ENCODE assay signal across 18 mouse cellular contexts in the genomic region with DNA sequence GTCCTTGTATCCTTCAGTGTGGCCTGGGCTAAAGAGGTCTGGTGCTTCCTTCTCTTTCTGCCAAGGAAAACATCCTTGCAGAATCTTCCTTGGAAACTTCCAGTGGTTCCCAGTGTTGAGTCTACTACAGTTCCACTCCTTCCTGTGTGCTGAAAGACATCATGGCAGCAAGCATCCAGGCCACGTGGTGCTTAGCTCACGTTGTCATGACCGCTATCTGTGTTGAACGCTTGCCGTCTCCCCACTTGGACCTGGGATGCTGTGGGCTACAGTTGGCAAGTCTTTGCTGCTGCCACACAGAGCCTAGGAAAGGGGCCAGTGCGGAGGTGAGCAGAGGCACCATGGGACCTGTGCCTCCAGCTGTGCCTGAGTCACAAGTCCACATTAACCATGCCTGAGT.
A peak's percentile ranks its signal among the peaks of the same experiment; 100 is the strongest.
DNase-seq lines count a peak whose midpoint lies in the region; ATAC-seq and TF ChIP-seq lines count a peak whose summit lies in the region.
"Had no signal": no experiment of that assay in that cellular context is flagged by ENCODE, and none has a peak within 500 bp of the region (broad histone marks: within the 10 kb centered on the region; RNA-seq: fewer than 3 reads in every experiment).

No protein-coding gene starts in this region.

- H3K9ac ChIP-seq in limb, embryonic 12.5 days (replicated peaks): no peak overlapping the region
- H3K9ac ChIP-seq in forebrain, embryonic 14.5 days (ENCODE audit: low read length): no peak overlapping the region
- H3K9ac ChIP-seq: embryonic facial prominence, embryonic 12.5 days; forebrain, embryonic 13.5 days had no signal

- no peak for DNase-seq in limb, embryonic 10.5 days (ENCODE audit: low spot score)
- no peak for DNase-seq in thymus, adult 18-20 months
- no peak for DNase-seq in forebrain, embryonic 14.5 days (ENCODE audit: low spot score)
- DNase-seq: adrenal gland, postnatal 10 days; adrenal gland, postnatal 25 days; B cell, adult 2 months; cerebellum, adult 11-12 months; cerebellum, adult 2 months; cerebellum, adult 9-10 months; cerebellum, postnatal 10 days; cerebellum, postnatal 25 days had no signal

- 0 out of 2 replicates have a peak, but pooled peaks cover 4% of the 10 kb centered on the region for H3K27me3 ChIP-seq in limb, embryonic 12.5 days
- no peaks in the 10 kb centered on the region for H3K27me3 ChIP-seq in limb, embryonic 10.5 days (ENCODE audit: low read depth, poor library complexity, severe bottlenecking)
- H3K27me3 ChIP-seq in C2C12 (ENCODE audit: control insufficient read depth, insufficient read depth, insufficient read length): no peaks in the 10 kb centered on the region
- H3K27me3 ChIP-seq in myocyte (ENCODE audit: control insufficient read depth, insufficient read depth, insufficient read length): no peaks in the 10 kb centered on the region
- H3K27me3 ChIP-seq in forebrain, embryonic 14.5 days (replicated peaks; ENCODE audit: control insufficient read depth, insufficient read depth, low read length): no peaks in the 10 kb centered on the region
- H3K27me3 ChIP-seq: embryonic facial prominence, embryonic 12.5 days; forebrain, embryonic 13.5 days had no signal

- no peak overlapping the region for H3K27ac ChIP-seq in limb, embryonic 12.5 days
- H3K27ac ChIP-seq in limb, embryonic 10.5 days: no peak overlapping the region
- no peak overlapping the region for H3K27ac ChIP-seq in forebrain, embryonic 14.5 days (ENCODE audit: low read depth, low read length)
- H3K27ac ChIP-seq: embryonic facial prominence, embryonic 10.5 days; embryonic facial prominence, embryonic 12.5 days; forebrain, embryonic 13.5 days had no signal

- TF ChIP-seq POLR2A in myocyte (IDR thresholded peaks at IDR 0.05; ENCODE audit: insufficient read length, low read depth): no peak

- no peak overlapping the region for H3K4me3 ChIP-seq in limb, embryonic 12.5 days (replicated peaks)
- H3K4me3 ChIP-seq in limb, embryonic 10.5 days: no peak overlapping the region
- no peak overlapping the region for H3K4me3 ChIP-seq in C2C12 (ENCODE audit: insufficient read depth, poor library complexity, severe bottlenecking)
- no peak overlapping the region for H3K4me3 ChIP-seq in myocyte
- H3K4me3 ChIP-seq in forebrain, embryonic 14.5 days (ENCODE audit: low read depth, low read length): no peak overlapping the region
- H3K4me3 ChIP-seq: embryonic facial prominence, embryonic 10.5 days; embryonic facial prominence, embryonic 12.5 days; forebrain, embryonic 13.5 days had no signal

- 89% methylated on average over 6 of the region's 6 CpGs for WGBS in limb, embryonic 12.5 days
- WGBS in limb, embryonic 10.5 days: 93% methylated on average over 6 of the region's 6 CpGs
- WGBS in forebrain, embryonic 14.5 days: 90% methylated on average over 6 of the region's 6 CpGs

- H3K4me1 ChIP-seq in limb, embryonic 12.5 days (replicated peaks): no peaks in the 10 kb centered on the region
- no peaks in the 10 kb centered on the region for H3K4me1 ChIP-seq in limb, embryonic 10.5 days
- H3K4me1 ChIP-seq in forebrain, embryonic 14.5 days (ENCODE audit: control insufficient read depth, insufficient read depth, low read length): no peaks in the 10 kb centered on the region
- H3K4me1 ChIP-seq: embryonic facial prominence, embryonic 12.5 days; forebrain, embryonic 13.5 days had no signal

- no peak overlapping the region for H3K4me2 ChIP-seq in limb, embryonic 12.5 days
- no peak overlapping the region for H3K4me2 ChIP-seq in myocyte (ENCODE audit: low read depth)
- H3K4me2 ChIP-seq in forebrain, embryonic 14.5 days (ENCODE audit: low read length): no peak overlapping the region
- H3K4me2 ChIP-seq: embryonic facial prominence, embryonic 12.5 days; forebrain, embryonic 13.5 days had no signal

- H3K79me2 ChIP-seq in C2C12 (ENCODE audit: control insufficient read depth, insufficient read depth) (no peaks in the 10 kb centered on the region), myocyte (ENCODE audit: control insufficient read depth, insufficient read depth) (no peaks in the 10 kb centered on the region)

- no peak for TF ChIP-seq CTCF in C2C12 (IDR thresholded peaks at IDR 0.05; ENCODE audit: control insufficient read depth, insufficient read depth, insufficient read length)

- H3ac ChIP-seq in C2C12 (ENCODE audit: control insufficient read depth, insufficient read length, low read depth) (no peak overlapping the region), myocyte (ENCODE audit: control insufficient read depth, insufficient read length) (no peak overlapping the region)

- no peaks in the 10 kb centered on the region for H3K9me3 ChIP-seq in limb, embryonic 12.5 days
- no peaks in the 10 kb centered on the region for H3K9me3 ChIP-seq in limb, embryonic 10.5 days (replicated peaks)
- no peaks in the 10 kb centered on the region for H3K9me3 ChIP-seq in forebrain, embryonic 14.5 days (replicated peaks; ENCODE audit: control insufficient read depth, low read length)
- H3K9me3 ChIP-seq: embryonic facial prominence, embryonic 10.5 days; embryonic facial prominence, embryonic 12.5 days; forebrain, embryonic 13.5 days had no signal

- no peaks in the 10 kb centered on the region for H3K36me3 ChIP-seq in limb, embryonic 12.5 days
- no peaks in the 10 kb centered on the region for H3K36me3 ChIP-seq in limb, embryonic 10.5 days
- H3K36me3 ChIP-seq in C2C12 (ENCODE audit: control insufficient read depth, insufficient read depth) (no peaks in the 10 kb centered on the region), myocyte (ENCODE audit: control insufficient read depth, insufficient read depth) (no peaks in the 10 kb centered on the region)
- H3K36me3 ChIP-seq in forebrain, embryonic 14.5 days (ENCODE audit: control insufficient read depth, insufficient read depth, low read length): no peaks in the 10 kb centered on the region
- H3K36me3 ChIP-seq: embryonic facial prominence, embryonic 10.5 days; embryonic facial prominence, embryonic 12.5 days had no signal

- no peaks in the 10 kb centered on the region for H3K79me3 ChIP-seq in C2C12 (ENCODE audit: low read depth)

- peak; percentile 10; the same call in 1 of the 2 replicates for ATAC-seq in limb, embryonic 12.5 days (ENCODE audit: insufficient number of reproducible peaks, insufficient read depth, low FRiP score, low TSS enrichment, low read depth)
- ATAC-seq in forebrain, embryonic 14.5 days: no peak
- ATAC-seq: forebrain, embryonic 13.5 days; forebrain, embryonic 16.5 days had no signal

TF ChIP-seq in C2C12, 6 proteins besides CTCF, POLR2A, EP300 and RAD21:
- TF ChIP-seq USF1 (IDR thresholded peaks at IDR 0.05; ENCODE audit: low read depth): peak; percentile 75
- TF ChIP-seq MAX (IDR thresholded peaks at IDR 0.05): peak; percentile 94
- no peak for TF ChIP-seq MYOD1 (IDR thresholded peaks at IDR 0.05; ENCODE audit: control insufficient read depth, insufficient read length, low read depth)
- no peak for TF ChIP-seq FOSL1 (IDR thresholded peaks at IDR 0.05; ENCODE audit: insufficient read depth, low read length, poor library complexity, severe bottlenecking)
- no peak for TF ChIP-seq MYOG (IDR thresholded peaks at IDR 0.05; ENCODE audit: control insufficient read depth, extremely low read depth, insufficient read length)
- TF ChIP-seq CEBPB (IDR thresholded peaks at IDR 0.05; ENCODE audit: low read depth): no peak

TF ChIP-seq in myocyte, 11 proteins besides CTCF, POLR2A, EP300 and RAD21:
- TF ChIP-seq MYOD1 (IDR thresholded peaks at IDR 0.05; ENCODE audit: control insufficient read depth in 1 of 3, insufficient read length in 2 of 3, low read depth in 2 of 3) (no peak), USF1 (IDR thresholded peaks at IDR 0.05; ENCODE audit: low read depth) (peak; percentile 47)
